Mouse (Mus musculus) left cerebral cortex, adult 2 months (tissue): ENCODE measurements at regions not wholly inside any gene's neighbourhood (a gene's known extent, or its start where the extent isn't known, plus 50 kb on each side); places are given as distances from the start of the nearest gene placed in this dataset.

ENCODE experiments used
- DNase-seq, 2 experiments: peaks; one replicate each; pipeline ENCODE4 v3.0.0; 2021 to 2022; ENCODE audit warnings: low spot score in 2 of 2, mixed read lengths in 1 of 2; ENCODE audit errors: extremely low spot score in 1 of 2
- H3K27ac ChIP-seq: fragments of 200-600 bp; 2 replicates; pipeline ENCODE4 v1.8.1; 2022
- H3K4me3 ChIP-seq: fragments of 200-600 bp; 2 replicates; pipeline ENCODE4 v1.8.1; 2022
- CTCF ChIP-seq: fragments of 200-600 bp; IDR thresholded peaks from 2 replicates; pipeline ENCODE4 v1.8.1; 2022; ENCODE audit warnings: antibody characterized with exemption, mild to moderate bottlenecking, moderate library complexity
- intact Hi-C: fragments of 180-260 bp; cut with DNase I; formaldehyde crosslinking; loops from one replicate; pipeline ENCODE4 v1.15.1; 2025

DNA sequence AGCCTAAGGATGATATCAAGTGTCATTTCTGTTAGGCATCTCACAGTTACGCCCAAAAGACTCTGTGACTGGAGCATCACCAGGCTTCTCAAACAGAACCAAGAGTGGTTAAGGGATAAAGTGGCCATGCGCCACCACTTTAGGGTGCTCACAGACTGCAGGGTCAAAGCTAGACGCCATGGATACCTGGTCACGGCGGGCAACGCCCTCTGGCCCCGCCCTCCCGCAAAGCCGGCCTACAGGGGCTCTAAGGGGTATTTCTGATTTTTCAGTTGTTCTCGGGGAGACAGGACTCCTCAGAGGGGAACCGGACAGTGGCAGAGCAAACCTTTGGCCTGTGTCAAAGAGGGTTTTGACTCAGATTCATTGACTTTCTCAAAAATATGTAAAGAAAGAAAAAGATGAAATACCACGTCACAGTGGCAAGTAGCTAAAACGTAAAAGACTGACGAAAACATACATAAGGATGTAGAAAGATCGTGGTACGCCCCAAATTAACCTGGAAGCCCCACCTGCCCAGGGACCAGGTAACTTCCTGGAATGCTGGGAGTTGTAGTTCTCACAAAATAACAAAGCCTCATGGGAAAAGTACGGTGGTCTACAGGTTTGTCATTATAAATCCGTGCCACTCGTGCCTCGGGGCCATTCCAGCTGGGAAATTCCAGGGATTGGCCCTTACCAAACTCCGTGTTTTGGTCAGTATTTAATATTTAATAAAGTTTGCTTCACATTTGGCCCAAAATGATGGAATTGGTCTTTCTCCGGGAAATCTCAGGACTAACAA is 116.1 kb upstream of the Arid2 start:
- no peak for TF ChIP-seq CTCF
- Histone ChIP-seq H3K27ac (0 out of 2 replicates have a peak overlapping the region, but pooled peaks have one; percentile 4), H3K4me3 (peak overlapping the region; percentile 20)
- DNase-seq: peak; percentile 27 to 39
- intact Hi-C loops: loop anchor here (5.0 kb wide), 1 partner anchor 111 kb away; no protein-coding TSS in a partner anchor

DNA sequence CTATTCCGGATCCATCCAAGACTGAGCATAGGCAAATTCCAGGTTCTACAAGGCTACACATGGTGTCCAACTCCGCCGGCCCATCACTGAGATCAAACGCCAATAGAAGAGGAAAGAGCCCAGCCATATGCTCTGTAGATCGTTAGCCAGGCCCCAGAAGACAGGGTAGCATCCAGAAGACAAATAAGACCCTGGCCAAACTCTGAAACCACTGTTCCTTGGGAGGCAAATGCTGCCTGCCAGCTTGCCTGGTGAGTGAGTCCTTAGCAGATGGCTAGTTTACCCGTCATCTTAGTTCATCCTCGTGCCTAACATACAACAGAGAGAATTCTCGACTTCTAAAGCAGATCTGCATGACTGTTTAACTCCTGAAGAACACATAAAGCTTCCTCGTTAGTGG is 109.4 kb upstream of the Arid2 start:
- Histone ChIP-seq H3K27ac (no peak overlapping the region), H3K4me3 (no peak overlapping the region)
- TF ChIP-seq CTCF: no peak
- intact Hi-C loops: no loop called here
- DNase-seq: no peak

DNA sequence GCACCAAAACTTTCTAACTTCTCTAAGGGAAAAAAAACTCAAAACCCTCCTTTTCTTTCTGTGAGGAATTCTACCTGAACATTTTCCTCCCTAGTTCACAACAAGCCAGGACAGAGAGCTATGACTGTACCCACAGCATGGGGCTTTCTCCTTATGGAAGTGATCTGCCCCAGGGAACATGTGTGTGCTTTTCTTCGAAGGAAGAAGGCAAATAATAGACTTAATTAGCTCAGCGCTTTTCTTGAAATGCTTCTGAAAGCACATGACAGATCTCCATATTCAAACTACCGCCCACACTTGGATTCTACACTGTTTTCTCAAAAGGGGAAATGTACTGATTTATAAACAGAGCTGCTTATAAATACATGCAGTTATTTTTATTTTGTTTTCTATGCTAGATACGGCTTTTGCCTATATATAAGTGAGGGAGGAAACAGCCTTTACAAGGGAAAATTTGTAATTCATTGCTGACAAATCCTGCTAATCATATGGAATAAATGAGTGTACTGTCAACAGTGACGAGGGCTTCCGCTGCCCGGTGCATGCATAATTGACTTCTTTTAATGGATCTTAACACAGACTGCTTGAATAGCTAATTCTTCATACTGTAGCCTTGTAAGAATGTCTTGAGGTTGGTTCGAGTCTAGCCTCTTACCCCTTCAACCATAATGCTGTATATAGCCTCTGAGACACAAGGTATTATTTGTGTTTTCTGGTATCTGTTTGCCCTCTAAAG is 108.8 kb upstream of the Arid2 start:
- Histone ChIP-seq H3K4me3 (no peak overlapping the region), H3K27ac (no peak overlapping the region)
- DNase-seq: no peak
- no peak for TF ChIP-seq CTCF
- intact Hi-C loops: no loop called here

DNA sequence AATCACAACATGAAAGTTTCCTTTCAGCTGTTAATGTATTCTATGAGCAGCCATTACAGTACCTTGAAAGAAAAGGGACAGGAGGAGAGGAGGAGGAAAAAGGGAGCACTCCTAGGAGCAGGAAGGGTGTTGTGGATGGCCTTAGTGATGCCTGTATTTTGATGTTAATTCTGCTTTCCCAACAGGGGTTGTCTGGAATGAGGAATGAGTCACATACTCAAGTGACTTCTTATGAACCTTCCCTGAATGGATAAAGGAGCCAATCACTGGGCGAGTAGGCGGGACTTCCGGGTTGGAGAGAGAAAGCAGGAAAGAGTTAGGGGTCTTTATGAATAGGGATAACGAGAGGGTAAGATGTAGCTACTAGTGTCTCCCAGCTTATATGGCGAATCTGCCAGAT is 107.8 kb upstream of the Arid2 start:
- TF ChIP-seq CTCF: no peak
- intact Hi-C loops: no loop called here
- no peak for DNase-seq
- Histone ChIP-seq H3K27ac (no peak overlapping the region), H3K4me3 (no peak overlapping the region)

DNA sequence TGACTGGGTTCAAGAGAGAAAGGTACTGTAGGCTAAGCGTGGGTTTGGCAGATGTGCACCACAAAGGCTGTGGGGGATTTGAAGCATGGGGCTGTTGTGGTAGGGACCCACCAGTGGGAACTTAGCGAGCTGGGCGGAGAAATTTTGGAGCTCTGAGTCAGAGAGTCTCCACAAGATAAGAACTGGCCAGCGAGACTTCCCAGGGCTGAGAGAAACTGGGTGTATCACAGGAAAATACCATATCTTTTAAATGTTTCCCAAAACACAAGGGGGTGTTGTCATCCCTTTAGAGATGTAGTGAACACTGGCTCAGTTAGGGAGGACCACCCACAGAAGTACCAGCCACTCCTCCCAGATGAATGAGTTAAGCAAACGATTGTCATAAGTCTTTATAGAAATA is 107.3 kb upstream of the Arid2 start:
- no peak for DNase-seq
- TF ChIP-seq CTCF: no peak
- Histone ChIP-seq H3K4me3 (no peak overlapping the region), H3K27ac (no peak overlapping the region)
- intact Hi-C loops: no loop called here

DNA sequence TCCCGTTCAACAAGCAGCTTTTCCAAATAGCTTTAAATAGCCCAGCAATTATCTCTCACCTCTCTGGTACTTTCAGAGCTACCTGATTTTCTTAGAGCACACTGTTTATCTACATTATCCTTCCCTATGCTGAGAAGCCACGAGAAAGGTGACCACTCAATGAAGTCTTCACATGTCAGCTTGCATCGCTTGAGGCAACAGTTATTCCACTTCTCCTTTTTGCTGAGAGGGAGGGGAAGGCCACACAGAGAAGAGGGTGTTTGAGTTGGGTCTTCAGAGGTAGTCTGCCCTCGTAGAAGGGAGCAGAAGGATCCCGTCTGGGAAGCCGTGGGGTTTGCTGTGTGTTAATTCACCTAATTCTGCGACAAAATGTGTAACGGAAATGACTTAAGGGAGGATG is 106.3 kb upstream of the Arid2 start:
- intact Hi-C loops: no loop called here
- H3K4me3 ChIP-seq: no peak overlapping the region
- no peak for TF ChIP-seq CTCF

DNA sequence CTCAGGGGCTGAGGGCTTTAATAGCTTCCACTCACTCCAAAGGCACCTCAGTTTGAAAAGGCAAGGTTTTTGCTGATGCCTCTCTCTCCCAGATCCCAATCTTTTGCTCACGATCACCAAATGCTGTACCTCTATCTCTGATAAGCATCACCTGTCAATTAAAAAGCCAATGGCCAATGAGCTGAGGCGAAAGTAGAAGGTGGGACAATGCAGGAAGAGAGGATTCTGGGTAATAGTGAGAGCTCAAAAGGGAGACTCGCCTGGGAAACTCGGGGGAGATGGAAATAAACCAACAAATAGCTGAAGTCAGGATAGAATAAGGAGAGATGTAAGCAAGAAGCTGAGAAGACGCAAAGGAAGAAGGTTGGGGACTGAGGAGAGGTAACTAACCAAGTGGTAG is 105.0 kb upstream of the Arid2 start:
- intact Hi-C loops: no loop called here
- TF ChIP-seq CTCF: no peak
- Histone ChIP-seq H3K27ac (no peak overlapping the region), H3K4me3 (no peak overlapping the region)
- DNase-seq: no peak

More for the DNA sequence above, 106.3 kb upstream of the Arid2 start:
- H3K27ac ChIP-seq: no peak overlapping the region
- DNase-seq: no peak

DNA sequence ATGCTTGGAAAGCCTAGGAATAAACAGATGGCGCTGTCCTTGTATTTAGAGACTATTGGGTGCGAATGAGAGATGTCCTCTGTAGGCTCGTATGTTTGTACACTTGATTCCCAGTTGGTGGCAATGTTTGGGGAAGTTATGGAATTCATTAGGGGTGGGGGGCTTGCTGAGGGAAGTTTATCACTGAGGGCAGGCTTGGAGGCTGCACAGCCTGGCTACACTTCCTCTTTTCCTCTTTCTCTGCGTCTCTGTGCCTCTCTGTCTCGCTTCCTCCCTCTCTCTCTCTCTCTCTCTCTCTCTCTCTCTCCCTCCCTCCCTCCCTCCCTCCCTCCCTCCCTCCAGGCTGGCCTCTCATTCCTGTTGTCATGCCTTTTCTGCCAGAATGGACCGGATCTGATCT is 104.2 kb upstream of the Arid2 start:
- H3K4me3 ChIP-seq: no peak overlapping the region
- no peak overlapping the region for H3K27ac ChIP-seq
- intact Hi-C loops: no loop called here
- TF ChIP-seq CTCF: no peak
- DNase-seq: no peak

DNA sequence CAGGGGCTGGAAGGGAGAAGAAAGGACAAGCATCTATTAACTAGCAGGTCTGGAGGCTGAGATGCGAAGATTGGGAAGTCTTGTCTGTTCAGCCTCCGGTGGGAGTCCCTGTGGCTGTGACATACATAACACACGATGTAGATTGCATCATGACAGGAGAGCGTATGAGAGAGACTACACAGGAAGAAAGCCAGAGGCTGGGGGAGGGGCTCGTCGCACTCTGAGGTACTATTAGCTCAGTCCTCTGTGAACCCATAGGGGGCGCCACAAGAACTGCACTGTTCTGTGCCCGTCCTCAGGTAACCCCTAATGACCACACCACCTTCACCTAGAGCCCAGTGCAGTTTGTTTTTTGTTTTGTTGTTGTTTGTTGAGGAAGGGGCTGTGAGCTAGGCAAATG is 102.7 kb upstream of the Arid2 start:
- TF ChIP-seq CTCF: peak; percentile 4
- DNase-seq: no peak
- intact Hi-C loops: no loop called here
- Histone ChIP-seq H3K27ac (no peak overlapping the region), H3K4me3 (no peak overlapping the region)

DNA sequence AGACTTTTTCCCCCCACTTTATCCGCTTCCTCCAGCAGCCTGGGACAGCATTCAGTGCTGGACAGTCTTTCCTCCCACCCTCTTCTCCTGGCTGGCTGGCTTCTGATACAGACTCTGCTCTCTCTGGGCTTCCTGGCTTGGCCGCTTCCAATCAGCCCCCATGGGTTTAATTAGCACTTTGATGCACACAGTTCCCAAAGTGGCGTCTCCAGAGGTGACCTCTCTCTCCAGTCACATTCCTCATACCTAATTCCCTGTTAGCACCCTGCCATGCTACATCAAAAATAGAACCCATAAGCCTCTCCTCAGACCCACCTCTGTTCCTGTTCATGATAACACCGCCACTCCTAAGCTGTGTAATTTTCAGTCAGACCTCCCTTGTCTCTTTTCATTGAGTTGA is 101.9 kb upstream of the Arid2 start:
- no peak overlapping the region for H3K4me3 ChIP-seq
- H3K27ac ChIP-seq: no peak overlapping the region
- intact Hi-C loops: no loop called here
- TF ChIP-seq CTCF: no peak
- DNase-seq: no peak

DNA sequence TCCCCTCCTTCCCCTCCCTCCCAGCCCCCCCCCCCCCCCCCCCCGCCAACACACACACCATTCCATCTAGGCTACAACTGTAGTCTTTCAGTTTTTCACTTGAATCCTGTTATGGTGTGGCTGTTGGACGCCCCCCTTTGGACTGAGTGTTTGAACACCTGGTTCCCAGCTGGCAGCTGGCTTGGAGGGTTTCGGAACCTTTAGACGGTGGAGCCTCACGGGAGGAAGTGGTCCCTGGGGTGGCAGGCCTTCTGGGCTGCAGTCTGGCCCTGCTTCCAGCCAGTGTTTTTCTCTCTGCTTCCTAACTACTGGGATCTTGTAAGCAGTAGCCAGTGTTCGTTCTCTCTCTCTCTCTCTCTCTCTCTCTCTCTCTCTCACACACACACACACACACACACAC is 101.4 kb upstream of the Arid2 start:
- intact Hi-C loops: no loop called here
- TF ChIP-seq CTCF: no peak

DNA sequence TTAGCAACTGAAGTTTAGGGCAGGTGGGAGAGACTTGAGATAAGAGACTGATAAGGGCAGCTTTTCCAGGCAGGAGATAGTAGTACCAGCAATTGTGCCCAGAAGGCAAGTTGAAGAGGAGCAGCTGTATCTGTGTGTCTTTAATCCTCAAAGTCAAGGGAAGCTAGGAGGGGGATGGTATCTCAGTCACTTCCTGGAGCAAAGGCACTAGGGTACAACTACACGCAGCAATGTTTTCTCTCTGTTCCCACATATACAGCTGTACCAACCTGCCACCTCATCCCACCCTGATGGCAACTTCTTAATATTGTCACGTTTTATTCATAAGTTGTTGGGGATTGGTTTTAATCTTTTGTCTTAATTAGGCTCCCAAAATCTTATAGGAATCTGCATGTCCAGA is 97.8 kb upstream of the Arid2 start:
- intact Hi-C loops: no loop called here
- TF ChIP-seq CTCF: no peak
- H3K27ac ChIP-seq: no peak overlapping the region
- DNase-seq: no peak
- H3K4me3 ChIP-seq: no peak overlapping the region

More for the DNA sequence above, 101.4 kb upstream of the Arid2 start:
- DNase-seq: no peak
- Histone ChIP-seq H3K4me3 (no peak overlapping the region), H3K27ac (no peak overlapping the region)
